Mouse (Mus musculus) neutrophil, adult 5-6 weeks (primary cell): ENCODE data around the gene Supt6. TPM values are rescaled to one million over a fixed set of nuclear protein-coding genes. Genes with fewer than 3 reads are reported as not detected.

Experiments
- ATAC-seq: fragments of 151-379, 151-347 bp; 2 replicates; pipeline ENCODE4 v1.8.0; 2017; ENCODE audit warnings: mild to moderate bottlenecking, moderate TSS enrichment; ENCODE audit not compliant: insufficient number of reproducible peaks, poor library complexity, low FRiP score, severe bottlenecking; ENCODE audit errors: extremely low read depth
- total RNA-seq: library from RNA; stranded (forward); fragments of 200-1000 nt; gene quantifications from 2 replicates; pipeline ENCODE4 v1.2.3, GENCODE M21; 2017

Supt6 gene
- total RNA-seq, 1 experiment from 2014 or later = 61.2 TPM

GRCm38 (mm10) chr11:78240193-78240857 lies 5.5 kb downstream of the Supt6 start:
- ATAC-seq = no peak

DNA sequence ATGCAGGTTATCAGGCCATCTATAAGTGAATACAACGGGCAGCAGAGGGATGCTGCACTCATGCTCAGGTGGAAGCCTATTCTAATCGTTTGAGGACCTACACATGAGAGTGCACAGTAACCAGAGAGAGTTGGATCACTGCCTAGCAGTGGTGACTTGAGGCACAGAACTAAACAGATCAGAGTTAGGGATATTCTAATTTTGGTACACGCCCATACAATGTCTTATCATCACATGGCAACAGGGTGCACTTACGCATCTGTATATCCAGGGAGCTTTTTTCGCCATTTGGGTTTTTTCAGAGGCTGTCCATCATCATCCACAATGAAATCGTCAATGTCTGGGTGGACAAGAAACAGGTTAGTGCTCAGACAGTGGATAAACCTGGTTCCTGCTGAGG lies 14.3 kb downstream of the Supt6 start:
- no peak for ATAC-seq

GRCm38 (mm10) chr11:78223586-78223985 lies 22.2 kb downstream of the Supt6 start:
- ATAC-seq = no peak

GRCm38 (mm10) chr11:78215709-78216317 lies 30.0 kb downstream of the Supt6 start:
- ATAC-seq = no peak

- peak; percentile 74 for ATAC-seq
These were observed 32.5 kb downstream of the Supt6 start for GRCm38 (mm10) chr11:78213086-78213817.

DNA sequence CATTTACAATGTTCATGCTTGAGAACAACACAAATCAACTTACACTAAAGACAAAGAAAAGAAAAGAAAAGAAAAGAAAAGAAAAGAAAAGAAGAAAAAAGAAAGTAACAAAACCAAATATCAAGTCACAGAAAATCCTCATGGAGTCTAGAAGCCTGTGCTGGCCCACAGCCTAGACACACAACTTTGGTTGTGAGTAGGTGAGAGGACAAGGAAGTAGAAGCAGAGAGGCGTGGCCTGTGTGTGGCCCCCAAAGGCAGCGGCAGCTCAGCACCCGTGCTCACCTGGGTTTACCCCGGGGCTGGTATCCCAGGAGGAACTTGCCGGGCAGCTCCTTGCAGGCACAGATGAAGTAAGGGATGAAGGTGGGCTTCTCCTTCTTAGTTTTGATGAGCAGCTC lies 34.3 kb downstream of the Supt6 start:
- ATAC-seq = no peak

DNA sequence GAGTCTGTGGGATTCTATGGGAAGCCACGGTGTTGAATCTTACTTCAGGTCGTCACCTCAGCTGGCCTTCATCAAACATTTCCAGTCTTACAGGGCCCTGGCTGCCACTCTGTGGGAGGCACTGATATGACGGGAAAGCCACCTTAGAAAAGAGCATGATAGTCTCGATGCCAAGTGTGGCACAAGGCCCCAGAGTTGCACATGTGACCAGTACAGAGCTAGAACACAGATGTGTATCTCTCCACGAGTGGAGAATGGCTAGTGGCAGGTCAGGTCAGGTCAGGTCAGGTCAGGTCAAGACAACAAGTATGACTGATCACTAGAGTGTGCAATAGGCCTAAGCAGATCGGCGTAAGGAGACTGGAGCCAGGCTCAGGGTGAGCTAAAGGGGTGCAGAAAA lies 35.2 kb downstream of the Supt6 start:
- no peak for ATAC-seq

DNA sequence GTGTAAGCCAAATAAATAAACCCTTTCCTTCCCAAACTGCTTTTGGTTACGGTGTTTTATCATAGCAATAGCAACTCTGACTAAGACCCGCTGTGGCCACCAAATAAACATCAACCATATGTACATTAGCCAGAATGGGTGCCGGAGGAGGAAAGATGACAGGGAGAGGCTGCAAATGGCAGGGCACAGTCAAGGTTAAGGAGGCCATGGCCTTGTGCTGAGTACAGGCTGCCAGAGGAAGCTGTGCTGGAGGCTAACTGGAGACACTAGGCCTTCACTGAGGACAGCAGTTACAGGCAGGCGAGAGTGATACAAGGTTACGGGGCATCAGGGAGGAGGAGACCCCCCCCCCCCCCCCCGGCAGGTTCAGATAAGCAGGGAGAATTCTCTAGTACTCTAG lies 35.9 kb downstream of the Supt6 start:
- ATAC-seq = no peak

DNA sequence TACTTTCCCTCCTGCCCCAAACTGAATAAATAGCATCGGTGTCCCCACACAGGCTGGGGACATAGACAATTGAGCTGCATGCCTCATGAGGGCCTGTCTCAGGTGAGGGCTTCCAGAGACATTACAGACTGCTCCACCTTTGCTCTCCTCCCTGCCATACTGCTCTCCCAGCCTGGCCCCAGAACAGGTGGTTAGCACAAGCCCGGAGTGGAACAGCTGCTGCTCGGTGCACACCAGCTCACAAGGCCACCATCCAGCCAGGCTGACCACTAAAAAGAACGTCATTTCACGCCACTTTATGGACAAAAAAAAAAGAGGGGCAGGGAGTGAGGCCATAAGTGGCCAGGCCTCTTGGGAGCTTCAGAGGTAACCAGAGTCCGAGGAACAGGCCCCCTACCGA lies 38.6 kb downstream of the Supt6 start:
- no peak for ATAC-seq

DNA sequence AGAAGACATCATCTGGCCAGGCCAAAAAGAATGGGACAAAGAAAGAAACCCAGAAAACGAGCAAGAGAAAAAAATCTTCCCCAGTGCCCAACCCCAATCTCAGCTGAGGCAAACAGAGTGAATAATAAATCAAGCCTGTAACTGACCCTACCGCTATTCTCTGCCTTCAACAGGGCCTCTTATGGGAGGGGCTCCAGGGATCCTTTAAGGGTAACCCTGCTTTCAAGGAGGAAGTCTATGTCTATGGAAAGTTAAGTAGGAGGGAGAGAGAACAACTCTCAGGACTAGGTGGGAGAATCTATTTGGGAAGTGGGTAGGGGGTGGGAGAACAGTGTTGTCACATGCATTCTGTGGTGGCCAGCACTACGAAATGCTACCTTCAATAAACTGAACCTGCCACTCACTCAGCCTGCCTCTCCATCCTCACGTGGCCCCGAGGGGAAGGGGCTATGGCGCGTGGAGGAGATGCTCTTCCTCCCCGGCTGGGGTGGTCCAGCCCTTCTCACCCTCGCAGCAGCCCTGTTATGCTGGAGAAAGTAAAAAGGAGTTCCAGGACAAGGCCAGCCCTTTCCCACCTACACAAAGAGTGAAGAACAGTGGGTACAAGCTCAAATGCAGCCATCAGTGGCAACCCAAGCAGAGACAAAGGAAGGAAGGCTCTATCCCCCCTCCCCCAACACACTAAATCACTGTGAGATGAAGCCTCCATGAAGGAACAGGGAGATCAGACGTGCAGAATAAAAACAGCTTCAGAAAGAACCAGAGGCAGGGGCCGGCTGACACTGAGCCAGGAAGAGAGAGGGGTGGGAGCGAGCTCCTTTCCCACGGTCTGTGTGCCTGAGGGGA lies 40.2 kb downstream of the Supt6 start:
- ATAC-seq = no peak

- ATAC-seq = no peak
These were observed 41.5 kb downstream of the Supt6 start for GRCm38 (mm10) chr11:78204287-78204686.

DNA sequence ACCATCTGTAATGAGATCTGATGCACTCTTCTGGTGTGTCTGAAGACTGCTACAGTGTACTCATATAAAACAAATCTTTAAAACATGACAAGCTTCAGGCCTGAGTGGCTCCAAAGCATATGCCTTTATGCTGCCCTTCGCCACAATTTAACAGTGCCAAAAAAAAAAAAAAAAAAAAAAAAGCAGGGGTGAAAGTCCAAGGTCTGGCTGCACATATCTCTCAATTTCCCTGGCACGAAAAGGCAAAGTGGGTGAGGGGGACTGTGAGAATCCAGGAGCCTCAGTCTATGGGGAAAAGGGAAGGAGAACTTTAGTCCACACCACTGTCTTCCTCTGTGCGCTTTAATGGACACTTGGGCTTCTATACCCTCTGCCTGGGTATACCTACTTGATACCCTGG lies 43.4 kb downstream of the Supt6 start:
- ATAC-seq = no peak

GRCm38 (mm10) chr11:78195101-78195863 lies 50.5 kb downstream of the Supt6 start:
- no peak for ATAC-seq

DNA sequence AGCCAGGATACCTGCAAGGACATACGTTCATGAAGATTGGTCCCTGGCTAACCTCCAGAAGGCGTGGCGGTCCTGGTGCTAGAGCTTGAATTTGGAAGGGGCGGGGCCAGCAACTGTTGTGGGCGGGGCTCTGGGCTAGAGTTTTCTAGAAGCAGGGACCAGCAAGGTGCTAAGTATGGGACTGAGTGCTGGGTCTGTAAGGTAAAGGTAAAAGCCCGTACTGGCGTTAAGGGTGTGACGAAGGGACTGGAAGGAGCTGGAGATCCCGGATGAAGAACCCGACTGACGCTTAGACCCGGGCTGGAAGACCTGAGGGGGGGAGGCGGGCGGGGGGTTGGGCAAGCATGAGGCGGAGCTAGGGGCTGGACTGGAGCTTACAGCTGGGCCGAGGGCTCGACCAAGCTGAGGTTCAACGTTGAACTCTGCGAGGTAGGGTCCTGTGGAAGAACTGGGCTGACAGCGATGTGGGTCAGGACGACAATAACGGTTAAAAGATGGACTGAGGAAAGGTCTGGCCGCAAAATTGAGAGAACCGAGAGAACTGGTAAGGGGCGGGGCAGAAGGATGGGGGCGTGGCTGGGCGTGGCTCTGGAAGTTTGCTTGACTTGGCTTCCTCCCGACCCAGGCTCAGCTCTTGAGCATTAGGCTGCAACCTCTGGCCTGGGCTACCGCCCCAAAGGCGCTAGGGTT lies 51.2 kb downstream of the Supt6 start:
- ATAC-seq = peak; percentile 65; the same call in 1 of the 2 replicates

DNA sequence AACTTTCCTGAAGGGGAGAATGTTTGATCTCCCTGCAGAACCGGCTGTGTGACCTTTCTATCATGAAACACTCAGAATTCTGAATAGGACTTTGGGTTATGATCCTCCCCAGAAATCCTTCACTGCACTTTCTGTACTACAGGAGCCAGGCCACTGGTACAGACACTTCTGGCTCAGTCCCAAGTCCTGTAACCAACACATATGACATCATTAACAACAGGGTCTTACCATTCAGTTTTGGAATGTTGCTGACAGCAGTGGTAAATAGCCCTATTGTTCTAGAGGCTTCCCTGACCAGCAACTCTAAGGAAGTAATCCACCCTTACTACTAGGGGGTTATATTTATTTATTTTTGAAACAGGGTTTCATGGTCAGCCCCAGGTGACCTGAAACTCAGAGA lies 52.7 kb downstream of the Supt6 start, which contains the start of gene Proca1:
Proca1 (plus strand) TSS at position 280 of the 400 bp plus-strand sequence.
- ATAC-seq = no peak

DNA sequence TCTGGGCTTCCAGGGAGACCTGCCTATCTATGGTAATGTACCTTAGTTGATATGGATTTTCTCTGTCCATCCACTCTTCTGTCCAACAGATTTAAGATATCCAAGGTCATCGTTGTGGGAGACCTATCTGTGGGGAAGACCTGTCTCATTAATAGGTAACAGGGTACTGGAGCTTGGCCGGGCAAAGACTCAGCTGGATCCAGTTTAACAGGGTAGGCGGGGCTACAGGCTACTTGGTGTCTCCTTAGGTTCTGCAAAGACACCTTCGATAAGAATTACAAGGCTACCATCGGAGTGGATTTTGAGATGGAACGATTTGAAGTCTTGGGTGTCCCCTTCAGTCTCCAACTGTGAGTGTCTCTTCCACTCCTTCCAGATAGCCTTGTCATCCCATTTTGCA lies 55.7 kb downstream of the Supt6 start:
- ATAC-seq = no peak

GRCm38 (mm10) chr11:78189234-78190040 lies 56.4 kb downstream of the Supt6 start:
- 0 out of 2 replicates have a peak, but pooled peaks have one; percentile 6 for ATAC-seq
